Mouse (Mus musculus) heart, postnatal 36 days (tissue): ENCODE data around the gene Cfap161. TPM values are rescaled to one million over a fixed set of nuclear protein-coding genes. Genes with fewer than 3 reads are reported as not detected.

Experiments
- DNase-seq, 2 experiments: peaks; one replicate each; pipeline ENCODE4 v3.0.0; 2021 to 2022
- intact Hi-C: fragments of 180-260 bp; cut with DNase I; formaldehyde crosslinking; loops from one replicate; pipeline ENCODE4 v1.15.1; 2025
- total RNA-seq, 2 experiments: library from RNA; stranded (reverse); gene quantifications; 2 replicates each; pipeline ENCODE4 v1.2.3; 2021

The Cfap161 gene
- total RNA-seq, 2 experiments from 2014 or later = not detected

DNA sequence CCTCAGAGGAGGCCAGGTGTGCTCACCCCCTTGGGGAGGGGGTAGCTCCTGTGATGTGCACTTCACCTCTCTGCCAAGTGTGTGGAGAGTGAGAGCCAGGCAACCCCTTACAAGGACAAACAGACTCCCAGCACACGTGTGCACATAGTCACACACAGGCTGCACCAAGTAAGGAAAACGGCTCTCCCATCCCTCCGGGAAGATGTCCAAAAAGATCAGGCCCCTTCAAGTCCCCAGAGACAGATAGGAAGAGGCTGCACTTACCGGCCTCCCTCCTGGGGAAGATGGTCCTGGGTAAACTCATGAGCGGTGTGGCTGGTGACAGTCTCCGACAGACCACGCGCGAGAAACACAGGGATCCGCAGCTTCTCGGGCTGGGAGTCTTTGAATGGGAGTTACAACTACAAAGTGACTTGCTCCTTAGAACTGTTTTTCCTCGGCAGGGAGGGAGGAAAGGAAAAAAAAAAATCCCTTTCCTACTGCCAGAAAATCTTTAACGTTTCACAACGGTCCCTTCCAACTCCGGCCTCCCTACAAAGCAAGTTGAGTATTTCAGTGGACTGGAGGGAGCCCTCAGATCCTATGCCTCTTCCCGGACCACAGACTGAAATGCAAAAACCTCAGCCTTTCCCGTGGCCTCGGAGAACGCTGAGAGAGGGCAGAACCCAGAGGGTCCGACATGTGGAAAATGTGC is 49.1 kb downstream of the Cfap161 start, which contains the start of gene Il16:
Il16 (minus strand) TSS at position 314 of the 694 bp plus-strand sequence.
- DNase-seq = peak; percentile 20 to 42
- intact Hi-C loops = no loop called here

GRCm38 (mm10) chr7:83745065-83745412 is 49.6 kb downstream of the Cfap161 start:
- intact Hi-C loops = no loop called here
- peak in 1 of 2 experiments; percentile 29 for DNase-seq

DNA sequence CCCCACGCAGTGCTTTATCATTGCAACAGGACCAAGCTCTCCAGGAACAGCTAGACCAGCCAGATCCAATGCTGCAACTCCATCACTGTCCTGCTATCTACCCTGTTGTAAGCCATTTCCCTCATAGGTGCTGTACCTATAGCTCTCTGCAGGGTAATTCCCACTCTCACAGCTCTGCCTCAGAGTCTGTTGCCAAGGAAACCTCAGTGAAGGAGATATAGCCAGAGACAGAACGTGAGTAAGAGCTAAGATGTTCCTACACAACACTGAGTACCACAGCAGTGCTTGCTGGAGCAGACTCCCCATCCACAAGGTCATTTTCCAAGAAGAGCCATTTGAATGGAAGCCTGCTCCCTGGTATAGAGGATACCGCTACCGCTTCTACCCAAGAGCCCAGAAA is 50.4 kb downstream of the Cfap161 start:
- no peak for DNase-seq

DNA sequence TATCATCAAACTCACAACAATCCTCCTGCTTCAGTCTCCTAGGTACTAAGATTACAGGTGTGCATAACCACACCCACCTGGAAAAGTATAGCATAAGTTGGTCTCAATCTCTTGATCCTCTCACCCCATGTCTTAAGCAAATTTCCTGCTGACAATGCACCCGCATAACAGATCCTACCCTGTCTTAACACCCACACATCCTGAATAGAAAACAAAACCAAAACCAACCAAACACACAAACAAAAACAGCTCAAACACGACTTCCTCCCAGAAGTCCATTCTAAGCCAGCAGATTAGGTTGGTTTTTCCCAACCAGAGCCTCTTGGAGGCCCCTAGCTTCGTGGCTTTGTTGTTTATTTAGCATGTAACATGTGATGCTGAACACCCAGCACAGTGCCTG is 52.0 kb downstream of the Cfap161 start:
- DNase-seq = no peak
- intact Hi-C loops = no loop called here

More for the DNA sequence above, 50.4 kb downstream of the Cfap161 start:
- intact Hi-C loops = no loop called here

DNA sequence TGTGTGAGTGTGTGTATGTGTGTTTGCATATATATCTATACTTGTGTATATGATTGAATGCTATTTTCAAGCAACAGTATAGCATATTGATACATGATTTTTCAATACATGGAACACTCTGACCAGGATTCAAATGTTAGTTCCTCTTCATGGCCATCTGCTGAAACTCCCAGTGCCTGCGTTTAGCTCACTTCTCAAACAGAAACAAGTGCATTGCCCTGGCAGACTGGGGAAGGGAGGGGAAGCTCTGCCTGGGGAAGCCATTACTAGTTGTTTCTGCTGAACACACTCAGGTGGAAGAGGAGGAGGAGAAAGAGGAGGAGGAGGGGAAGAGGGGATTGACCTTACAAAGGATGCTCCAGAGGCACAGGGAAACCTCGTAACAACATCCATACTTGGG is 52.7 kb downstream of the Cfap161 start:
- DNase-seq = no peak
- intact Hi-C loops = no loop called here

GRCm38 (mm10) chr7:83739680-83740310 is 54.9 kb downstream of the Cfap161 start:
- intact Hi-C loops = no loop called here
- DNase-seq = no peak

- DNase-seq = peak in 1 of 2 experiments; percentile 21
- intact Hi-C loops = no loop called here
These were observed 55.8 kb downstream of the Cfap161 start for GRCm38 (mm10) chr7:83738623-83739462.

- no peak for DNase-seq
- intact Hi-C loops = no loop called here
These were observed 56.7 kb downstream of the Cfap161 start for GRCm38 (mm10) chr7:83737914-83738490.

DNA sequence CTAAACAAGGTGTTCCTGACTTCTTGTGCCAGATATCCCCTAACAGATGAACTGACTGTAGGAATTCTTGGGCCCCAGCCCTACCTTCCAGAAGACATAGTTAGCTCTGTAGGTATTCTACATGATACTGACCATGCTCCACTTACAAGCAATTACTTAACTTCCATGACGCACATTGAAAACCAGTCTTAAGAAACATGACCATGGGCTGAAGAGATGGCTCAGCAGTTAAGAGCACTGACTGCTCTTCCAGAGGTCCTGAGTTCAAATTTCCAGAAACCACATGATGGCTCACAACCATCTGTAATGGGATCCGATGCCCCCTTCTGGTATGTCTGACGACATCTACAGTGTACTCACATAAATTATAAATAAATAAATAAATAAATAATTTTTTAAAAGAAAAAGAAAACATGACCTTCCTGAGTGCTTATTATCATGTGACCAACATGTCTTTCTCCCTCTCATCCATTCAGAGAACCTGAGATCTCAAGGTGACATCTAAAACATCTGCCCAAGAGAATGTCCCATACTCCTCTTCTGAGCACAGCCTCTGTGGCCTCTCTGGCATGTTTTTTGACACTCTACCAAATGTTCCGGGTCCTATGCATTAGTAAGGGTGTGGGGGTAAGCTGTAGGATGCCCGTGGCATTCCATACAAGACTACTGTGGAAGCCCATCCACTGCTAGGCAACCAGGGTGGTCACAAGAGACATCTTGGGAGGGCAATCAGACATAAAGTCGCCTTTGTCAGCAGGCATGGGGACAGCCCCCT is 58.2 kb downstream of the Cfap161 start:
- DNase-seq = no peak
- intact Hi-C loops = no loop called here

DNA sequence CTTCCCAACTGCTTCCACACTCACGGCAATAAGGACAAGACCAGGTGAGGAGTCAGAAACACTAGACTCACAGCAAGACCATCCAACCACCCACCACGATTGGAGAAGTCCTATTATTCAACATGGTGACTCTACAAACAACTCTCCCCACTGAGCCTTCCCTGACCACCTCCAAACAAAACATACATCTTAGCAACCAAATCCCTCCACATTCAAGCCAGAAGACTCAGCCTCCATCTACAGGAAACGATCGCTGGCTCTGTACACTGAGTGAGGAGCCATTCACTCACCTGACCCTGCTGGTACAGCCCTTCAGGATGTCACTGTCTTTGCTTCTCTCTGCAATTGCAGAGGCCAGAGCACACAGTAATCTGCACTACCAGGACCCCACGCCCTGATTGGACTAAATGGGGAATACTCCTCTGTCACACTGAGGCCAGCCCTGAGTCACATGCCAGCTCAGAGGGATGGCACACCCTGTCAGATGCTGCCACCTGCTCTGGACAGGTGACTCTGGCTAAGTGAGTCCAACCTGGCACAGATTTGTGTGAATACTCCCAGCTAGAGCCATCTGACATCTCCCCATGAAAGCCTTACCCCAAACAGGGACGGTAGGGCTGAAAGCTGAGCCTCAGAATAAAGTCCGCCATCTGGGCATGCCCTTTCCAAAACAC is 59.4 kb downstream of the Cfap161 start:
- no peak for DNase-seq
- intact Hi-C loops = no loop called here

GRCm38 (mm10) chr7:83734671-83735082 is 60.0 kb downstream of the Cfap161 start:
- DNase-seq = no peak
- intact Hi-C loops = no loop called here

GRCm38 (mm10) chr7:83734246-83734645 is 60.4 kb downstream of the Cfap161 start:
- intact Hi-C loops = no loop called here
- no peak for DNase-seq

DNA sequence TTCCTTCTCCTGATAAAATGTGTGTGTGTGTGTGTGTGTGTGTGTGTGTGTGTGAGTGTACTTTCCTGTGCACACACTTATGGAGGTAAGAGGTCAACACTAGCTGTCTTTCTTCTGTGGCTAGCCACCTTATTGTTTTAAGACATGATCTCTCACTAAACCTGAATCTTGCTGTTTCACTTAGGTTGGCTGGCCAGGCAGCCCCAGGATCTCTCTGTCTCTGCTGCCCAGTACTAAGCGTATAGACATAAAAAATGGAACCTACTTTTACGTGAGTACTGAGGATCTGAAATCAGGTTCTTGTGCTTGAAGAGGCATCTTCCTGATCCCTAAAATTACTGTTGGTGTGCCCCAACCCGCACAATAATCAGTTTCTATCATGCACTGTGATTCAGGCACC is 61.9 kb downstream of the Cfap161 start:
- DNase-seq = no peak
- intact Hi-C loops = no loop called here

DNA sequence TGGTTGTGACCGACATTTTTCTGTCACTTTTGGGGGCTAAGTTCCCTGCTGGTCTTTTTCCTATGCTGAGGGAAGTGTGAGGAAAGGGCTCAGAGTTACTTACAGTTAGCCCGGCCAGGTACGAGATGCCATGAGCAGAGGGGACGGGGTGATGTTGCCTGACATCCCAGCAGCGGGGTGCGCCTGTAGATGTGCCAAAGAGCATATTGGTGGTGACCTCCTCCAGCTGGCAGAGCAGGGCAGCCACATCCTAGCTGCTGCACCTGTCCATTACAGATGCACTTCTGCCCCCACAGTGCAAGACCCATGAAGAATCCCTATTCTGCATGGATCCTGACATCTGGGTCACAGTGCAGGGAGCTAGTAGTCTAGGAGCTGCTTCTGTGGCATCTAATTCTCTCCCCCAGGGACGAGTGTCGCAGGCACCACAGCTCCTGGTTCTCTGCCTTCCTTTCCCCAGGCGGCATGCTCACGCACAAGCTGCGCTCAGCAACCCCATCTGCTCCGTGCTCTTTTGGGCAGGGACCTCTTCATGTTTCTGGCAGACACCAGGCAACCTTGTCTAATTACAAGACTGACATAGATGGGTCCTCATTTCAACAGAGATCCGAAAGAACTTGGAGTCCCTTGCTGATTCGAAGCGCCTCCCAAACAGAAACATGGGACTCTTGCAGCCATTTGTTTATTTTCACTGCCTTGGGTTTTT is 62.6 kb downstream of the Cfap161 start:
- DNase-seq = no peak
- intact Hi-C loops = no loop called here

DNA sequence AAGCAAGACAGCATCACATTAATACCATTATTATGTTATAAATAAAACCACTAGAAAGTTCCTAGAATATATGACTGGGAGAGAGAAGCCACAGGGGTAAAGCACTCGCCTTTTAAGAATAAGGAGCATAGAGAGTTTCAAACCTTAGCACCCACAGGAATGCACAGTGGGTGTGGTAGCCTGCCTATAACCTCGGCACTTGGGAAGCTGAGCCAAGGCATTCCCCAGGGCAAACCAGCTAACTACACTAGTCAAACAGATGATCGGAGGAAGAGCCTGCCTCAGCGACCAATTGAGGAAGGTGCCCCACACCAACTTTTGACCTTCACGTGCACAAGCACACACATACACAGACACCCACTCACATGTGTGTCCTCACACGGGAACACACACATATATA is 63.4 kb downstream of the Cfap161 start:
- no peak for DNase-seq
- intact Hi-C loops = no loop called here

DNA sequence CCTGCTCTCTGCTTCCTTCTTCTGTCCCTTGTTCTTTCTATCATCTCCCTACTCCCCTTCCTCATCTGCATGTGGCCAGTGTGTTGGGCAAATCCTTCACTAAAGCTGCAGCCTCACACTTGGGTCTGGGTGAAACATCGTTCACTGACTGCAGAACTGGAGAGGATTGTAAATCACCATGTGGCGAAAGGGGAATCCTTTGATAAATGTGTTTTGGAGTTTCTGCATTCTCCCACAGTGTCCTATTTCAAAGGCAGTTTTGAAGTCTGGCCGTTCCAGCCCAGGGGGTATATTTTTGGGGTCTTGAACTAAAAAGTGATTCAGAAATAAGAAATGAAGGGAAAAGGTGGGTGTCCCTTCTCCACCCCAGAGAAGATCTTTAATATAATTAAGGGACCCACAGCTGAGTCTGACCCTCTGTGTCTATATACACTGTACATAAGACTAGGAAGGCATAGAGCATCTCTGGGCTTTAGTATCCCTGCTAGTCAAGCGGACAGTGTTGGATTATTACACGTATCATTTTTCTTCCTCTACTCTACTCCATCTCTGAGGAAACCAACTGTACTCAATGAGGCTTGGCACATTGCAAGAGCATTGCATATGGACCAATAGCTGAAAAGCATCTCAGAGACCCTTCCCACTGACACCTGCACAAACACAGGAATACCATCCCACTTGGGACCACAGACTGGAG is 67.6 kb downstream of the Cfap161 start:
- intact Hi-C loops = no loop called here

GRCm38 (mm10) chr7:83725801-83726200 is 68.9 kb downstream of the Cfap161 start:
- intact Hi-C loops = no loop called here
- no peak for DNase-seq

More for the DNA sequence above, 67.6 kb downstream of the Cfap161 start:
- no peak for DNase-seq

GRCm38 (mm10) chr7:83724541-83724940 is 70.1 kb downstream of the Cfap161 start:
- DNase-seq = no peak

More at GRCm38 (mm10) chr7:83724541-83724940, 70.1 kb downstream of the Cfap161 start:
- intact Hi-C loops = no loop called here
